Mouse (Mus musculus): ENCODE data around the gene Pik3c2g. TPM values are rescaled to one million over a fixed set of nuclear protein-coding genes. Genes with fewer than 3 reads are reported as not detected.

Gene Pik3c2g
- polyA plus RNA-seq, 1 experiment, result not detected

GRCm38 (mm10) chr6:139895637-139896036 lies 308.6 kb downstream of the Pik3c2g start:
- Histone ChIP-seq H3K9me3 (replicated peaks; ENCODE audit: control insufficient read depth, insufficient read depth, low read length, poor library complexity, severe bottlenecking) (no peaks in the 10 kb centered on the region), H3K27me3 (ENCODE audit: control insufficient read depth, insufficient read depth, low read length, poor library complexity, severe bottlenecking) (no peaks in the 10 kb centered on the region)

DNA sequence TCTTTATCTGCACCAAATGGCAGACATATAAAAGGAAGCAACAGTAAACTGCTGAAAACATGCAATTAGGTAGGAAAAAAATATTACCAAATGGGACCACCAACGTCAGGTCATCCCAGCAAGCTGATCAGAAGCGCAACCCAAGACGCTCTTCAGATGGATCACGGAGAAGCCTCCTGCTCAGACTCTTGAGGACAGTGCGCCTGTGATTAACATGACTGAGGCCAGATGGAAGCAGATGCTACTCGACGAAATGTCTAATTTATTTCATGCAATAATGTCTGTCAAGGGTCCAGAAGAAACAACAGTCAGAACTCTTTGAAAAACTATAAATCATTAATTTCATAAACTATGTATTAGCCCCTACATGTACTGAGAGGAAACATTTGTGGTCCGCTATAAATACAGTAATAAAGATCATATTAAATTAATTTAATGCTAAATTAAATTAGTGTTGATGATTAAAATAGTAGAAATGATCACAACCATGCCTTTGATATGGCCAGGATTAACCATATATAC lies 312.7 kb downstream of the Pik3c2g start:
- Histone ChIP-seq H3K9ac (ENCODE audit: low read depth, poor library complexity, severe bottlenecking) (no peak overlapping the region), H3K27ac (ENCODE audit: insufficient read depth, low read length) (no peak overlapping the region), H3K4me3 (ENCODE audit: low read depth, low read length) (no peak overlapping the region), H3K27me3 (ENCODE audit: control insufficient read depth, insufficient read depth, low read length, poor library complexity, severe bottlenecking) (no peaks in the 10 kb centered on the region), H3K36me3 (ENCODE audit: control insufficient read depth, insufficient read depth, low read length, poor library complexity, severe bottlenecking) (no peaks in the 10 kb centered on the region), H3K4me1 (ENCODE audit: control insufficient read depth, insufficient read depth, low read length) (no peaks in the 10 kb centered on the region), H3K9me3 (replicated peaks; ENCODE audit: control insufficient read depth, insufficient read depth, low read length, poor library complexity, severe bottlenecking) (no peaks in the 10 kb centered on the region)
- TF ChIP-seq EP300 (IDR thresholded peaks at IDR 0.05; ENCODE audit: insufficient read depth, low read depth, low read length), result no peak
- no peak for TF ChIP-seq POLR2A (IDR thresholded peaks at IDR 0.05; ENCODE audit: insufficient read depth, low read length)
- TF ChIP-seq CTCF (IDR thresholded peaks at IDR 0.05; ENCODE audit: low read depth, low read length), result no peak

More at GRCm38 (mm10) chr6:139895637-139896036, 308.6 kb downstream of the Pik3c2g start:
- Histone ChIP-seq H3K27ac (ENCODE audit: insufficient read depth, low read length) (no peak overlapping the region), H3K36me3 (ENCODE audit: control insufficient read depth, insufficient read depth, low read length, poor library complexity, severe bottlenecking) (no peaks in the 10 kb centered on the region), H3K4me1 (ENCODE audit: control insufficient read depth, insufficient read depth, low read length) (no peaks in the 10 kb centered on the region), H3K9ac (ENCODE audit: low read depth, poor library complexity, severe bottlenecking) (no peak overlapping the region), H3K4me3 (ENCODE audit: low read depth, low read length) (no peak overlapping the region)
- TF ChIP-seq POLR2A (IDR thresholded peaks at IDR 0.05; ENCODE audit: insufficient read depth, low read length) (no peak), CTCF (IDR thresholded peaks at IDR 0.05; ENCODE audit: low read depth, low read length) (no peak), EP300 (IDR thresholded peaks at IDR 0.05; ENCODE audit: insufficient read depth, low read depth, low read length) (no peak)

DNA sequence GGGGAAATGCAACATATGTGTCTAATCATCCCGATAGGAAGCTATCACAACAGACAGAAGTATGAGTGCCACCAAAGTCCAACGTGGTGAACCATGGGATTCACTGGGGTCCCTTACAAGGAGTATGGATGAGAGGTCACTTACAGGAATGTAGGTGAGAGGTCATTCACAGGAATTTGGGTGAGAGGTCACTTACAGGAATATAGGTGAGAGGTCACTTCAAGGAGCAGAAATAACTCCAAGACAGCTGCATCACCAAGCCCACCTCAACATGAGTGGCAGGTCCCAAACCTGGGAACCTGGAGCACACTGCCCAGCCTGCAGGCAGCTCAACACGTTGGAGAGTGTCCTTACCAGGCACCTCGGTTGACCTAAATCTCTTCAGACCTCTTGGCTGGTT lies 314.8 kb downstream of the Pik3c2g start:
- no peak for TF ChIP-seq EP300 (IDR thresholded peaks at IDR 0.05; ENCODE audit: insufficient read depth, low read depth, low read length)
- TF ChIP-seq CTCF (IDR thresholded peaks at IDR 0.05; ENCODE audit: low read depth, low read length), result no peak
- no peak for TF ChIP-seq POLR2A (IDR thresholded peaks at IDR 0.05; ENCODE audit: insufficient read depth, low read length)
- Histone ChIP-seq H3K36me3 (ENCODE audit: control insufficient read depth, insufficient read depth, low read length, poor library complexity, severe bottlenecking) (no peaks in the 10 kb centered on the region), H3K9ac (ENCODE audit: low read depth, poor library complexity, severe bottlenecking) (no peak overlapping the region), H3K9me3 (replicated peaks; ENCODE audit: control insufficient read depth, insufficient read depth, low read length, poor library complexity, severe bottlenecking) (no peaks in the 10 kb centered on the region), H3K4me1 (ENCODE audit: control insufficient read depth, insufficient read depth, low read length) (no peaks in the 10 kb centered on the region), H3K27ac (ENCODE audit: insufficient read depth, low read length) (no peak overlapping the region), H3K4me3 (ENCODE audit: low read depth, low read length) (no peak overlapping the region), H3K27me3 (ENCODE audit: control insufficient read depth, insufficient read depth, low read length, poor library complexity, severe bottlenecking) (no peaks in the 10 kb centered on the region)

GRCm38 (mm10) chr6:139907138-139907537 lies 320.1 kb downstream of the Pik3c2g start:
- Histone ChIP-seq H3K27ac (ENCODE audit: insufficient read depth, low read length) (no peak overlapping the region), H3K36me3 (ENCODE audit: control insufficient read depth, insufficient read depth, low read length, poor library complexity, severe bottlenecking) (no peaks in the 10 kb centered on the region), H3K4me1 (ENCODE audit: control insufficient read depth, insufficient read depth, low read length) (no peaks in the 10 kb centered on the region), H3K9me3 (replicated peaks; ENCODE audit: control insufficient read depth, insufficient read depth, low read length, poor library complexity, severe bottlenecking) (no peaks in the 10 kb centered on the region), H3K4me3 (ENCODE audit: low read depth, low read length) (no peak overlapping the region), H3K27me3 (ENCODE audit: control insufficient read depth, insufficient read depth, low read length, poor library complexity, severe bottlenecking) (no peaks in the 10 kb centered on the region), H3K9ac (ENCODE audit: low read depth, poor library complexity, severe bottlenecking) (no peak overlapping the region)
- no peak for TF ChIP-seq POLR2A (IDR thresholded peaks at IDR 0.05; ENCODE audit: insufficient read depth, low read length)
- TF ChIP-seq EP300 (IDR thresholded peaks at IDR 0.05; ENCODE audit: insufficient read depth, low read depth, low read length), result no peak
- TF ChIP-seq CTCF (IDR thresholded peaks at IDR 0.05; ENCODE audit: low read depth, low read length), result no peak

- no peaks in the 10 kb centered on the region for H3K4me1 ChIP-seq (ENCODE audit: control insufficient read depth, insufficient read depth, low read length)
- H3K9ac ChIP-seq (ENCODE audit: low read depth, poor library complexity, severe bottlenecking), result no peak overlapping the region
- H3K9me3 ChIP-seq (replicated peaks; ENCODE audit: control insufficient read depth, insufficient read depth, low read length, poor library complexity, severe bottlenecking), result no peaks in the 10 kb centered on the region
- no peak overlapping the region for H3K27ac ChIP-seq (ENCODE audit: insufficient read depth, low read length)
- no peaks in the 10 kb centered on the region for H3K27me3 ChIP-seq (ENCODE audit: control insufficient read depth, insufficient read depth, low read length, poor library complexity, severe bottlenecking)
- H3K36me3 ChIP-seq (ENCODE audit: control insufficient read depth, insufficient read depth, low read length, poor library complexity, severe bottlenecking), result no peaks in the 10 kb centered on the region
- no peak overlapping the region for H3K4me3 ChIP-seq (ENCODE audit: low read depth, low read length)
- TF ChIP-seq CTCF (IDR thresholded peaks at IDR 0.05; ENCODE audit: low read depth, low read length) (no peak), EP300 (IDR thresholded peaks at IDR 0.05; ENCODE audit: insufficient read depth, low read depth, low read length) (no peak), POLR2A (IDR thresholded peaks at IDR 0.05; ENCODE audit: insufficient read depth, low read length) (no peak)
Measured at GRCm38 (mm10) chr6:139908997-139909669, 322.1 kb downstream of the Pik3c2g start.

- H3K9me3 ChIP-seq (replicated peaks; ENCODE audit: control insufficient read depth, insufficient read depth, low read length, poor library complexity, severe bottlenecking), result no peaks in the 10 kb centered on the region
- H3K27me3 ChIP-seq (ENCODE audit: control insufficient read depth, insufficient read depth, low read length, poor library complexity, severe bottlenecking), result no peaks in the 10 kb centered on the region
- no peak for TF ChIP-seq EP300 (IDR thresholded peaks at IDR 0.05; ENCODE audit: insufficient read depth, low read depth, low read length)
- TF ChIP-seq POLR2A (IDR thresholded peaks at IDR 0.05; ENCODE audit: insufficient read depth, low read length), result no peak
- no peak for TF ChIP-seq CTCF (IDR thresholded peaks at IDR 0.05; ENCODE audit: low read depth, low read length)
- no peaks in the 10 kb centered on the region for H3K4me1 ChIP-seq (ENCODE audit: control insufficient read depth, insufficient read depth, low read length)
- H3K27ac ChIP-seq (ENCODE audit: insufficient read depth, low read length), result no peak overlapping the region
- H3K4me3 ChIP-seq (ENCODE audit: low read depth, low read length), result no peak overlapping the region
- H3K9ac ChIP-seq (ENCODE audit: low read depth, poor library complexity, severe bottlenecking), result no peak overlapping the region
- H3K36me3 ChIP-seq (ENCODE audit: control insufficient read depth, insufficient read depth, low read length, poor library complexity, severe bottlenecking), result no peaks in the 10 kb centered on the region
Measured at GRCm38 (mm10) chr6:139928766-139929165, 341.7 kb downstream of the Pik3c2g start.
